Mouse (Mus musculus) kidney, adult 9 months (tissue): Measurements from ENCODE around the gene Rasgrf2.

Experiments used
- DNase-seq: peaks from one replicate; pipeline ENCODE4 v3.0.0; 2022

The Rasgrf2 gene

GRCm38 (mm10) chr13:92131384-92132150, at the start of gene Rasgrf2:
Rasgrf2 (minus strand) TSS chr13:92131656.
- DNase-seq, result peak; percentile 37

- peak; percentile 71 for DNase-seq
Measured at GRCm38 (mm10) chr13:92172686-92173085, 41.2 kb upstream of the Rasgrf2 start.

- no peak for DNase-seq
Measured at GRCm38 (mm10) chr13:92150551-92150950, 19.1 kb upstream of the Rasgrf2 start.

- DNase-seq, result no peak
Measured at GRCm38 (mm10) chr13:92148858-92149257, 17.4 kb upstream of the Rasgrf2 start.

- DNase-seq, result no peak
Measured at GRCm38 (mm10) chr13:92134792-92135191, 3.3 kb upstream of the Rasgrf2 start.

GRCm38 (mm10) chr13:92132599-92132998, 1.1 kb upstream of the Rasgrf2 start:
- DNase-seq, result no peak

GRCm38 (mm10) chr13:92130994-92131383, 467 bp downstream of the Rasgrf2 start:
- no peak for DNase-seq

- no peak for DNase-seq
Measured at GRCm38 (mm10) chr13:92129877-92130276, 1.6 kb downstream of the Rasgrf2 start.

- DNase-seq, result no peak
Measured at GRCm38 (mm10) chr13:92125902-92126301, 5.6 kb downstream of the Rasgrf2 start.

GRCm38 (mm10) chr13:92119623-92120022, 11.8 kb downstream of the Rasgrf2 start:
- DNase-seq, result peak; percentile 36

- no peak for DNase-seq
Measured at GRCm38 (mm10) chr13:92114076-92114475, 17.4 kb downstream of the Rasgrf2 start.

- DNase-seq, result peak; percentile 40
Measured at GRCm38 (mm10) chr13:92108237-92108636, 23.2 kb downstream of the Rasgrf2 start.

GRCm38 (mm10) chr13:92104259-92104658, 27.2 kb downstream of the Rasgrf2 start:
- DNase-seq, result no peak

GRCm38 (mm10) chr13:92098484-92098883, 33.0 kb downstream of the Rasgrf2 start:
- DNase-seq, result no peak

- DNase-seq, result peak; percentile 91
Measured at GRCm38 (mm10) chr13:92095131-92096090, 36.0 kb downstream of the Rasgrf2 start.

- peak; percentile 86 for DNase-seq
Measured at GRCm38 (mm10) chr13:92093712-92094290, 37.7 kb downstream of the Rasgrf2 start.

- no peak for DNase-seq
Measured at GRCm38 (mm10) chr13:92073111-92073510, 58.3 kb downstream of the Rasgrf2 start.

GRCm38 (mm10) chr13:92068651-92069050, 62.8 kb downstream of the Rasgrf2 start:
- peak; percentile 69 for DNase-seq

- DNase-seq, result no peak
Measured at GRCm38 (mm10) chr13:92067831-92068230, 63.6 kb downstream of the Rasgrf2 start.

GRCm38 (mm10) chr13:92053748-92054147, 77.7 kb downstream of the Rasgrf2 start:
- DNase-seq, result no peak

- no peak for DNase-seq
Measured at GRCm38 (mm10) chr13:92053001-92053400, 78.5 kb downstream of the Rasgrf2 start.

- DNase-seq, result no peak
Measured at GRCm38 (mm10) chr13:92051216-92051615, 80.2 kb downstream of the Rasgrf2 start.
